Mouse (Mus musculus): ENCODE data around the gene Limch1.

DNA sequence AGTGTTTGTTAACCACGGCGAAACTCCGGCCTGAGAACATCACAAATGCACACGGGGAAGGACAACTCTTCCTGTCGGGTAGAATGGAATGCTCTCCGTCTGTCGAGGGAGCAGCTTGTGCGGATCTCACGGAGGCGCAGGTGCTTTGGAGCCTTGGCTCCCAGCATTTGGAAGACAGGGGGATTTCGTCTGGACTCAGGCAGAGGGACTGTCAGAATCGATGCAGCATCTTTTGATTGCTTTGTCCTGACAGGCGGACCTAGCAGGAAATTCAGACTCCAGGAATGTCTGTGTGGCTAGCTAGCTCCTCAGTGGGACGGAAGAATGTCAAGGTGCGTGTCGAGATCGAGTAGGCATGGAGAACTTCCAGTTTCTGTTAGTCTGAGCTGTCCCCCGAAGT lies 71.1 kb downstream of the Limch1 start:
- TF ChIP-seq CTCF (IDR thresholded peaks at IDR 0.05; ENCODE audit: control insufficient read depth, insufficient read depth, insufficient replicate concordance, low read depth, low read length) (no peak), POLR2A (IDR thresholded peaks at IDR 0.05; ENCODE audit: control insufficient read depth, low read depth, low read length) (no peak)
